Mouse (Mus musculus) right cerebral cortex, adult 18-20 months (tissue): ENCODE measurements around the gene Vapb.

ENCODE experiments used
- DNase-seq: peaks from one replicate; pipeline ENCODE4 v3.0.0; 2022; ENCODE audit warnings: mixed read lengths

Vapb gene

DNA sequence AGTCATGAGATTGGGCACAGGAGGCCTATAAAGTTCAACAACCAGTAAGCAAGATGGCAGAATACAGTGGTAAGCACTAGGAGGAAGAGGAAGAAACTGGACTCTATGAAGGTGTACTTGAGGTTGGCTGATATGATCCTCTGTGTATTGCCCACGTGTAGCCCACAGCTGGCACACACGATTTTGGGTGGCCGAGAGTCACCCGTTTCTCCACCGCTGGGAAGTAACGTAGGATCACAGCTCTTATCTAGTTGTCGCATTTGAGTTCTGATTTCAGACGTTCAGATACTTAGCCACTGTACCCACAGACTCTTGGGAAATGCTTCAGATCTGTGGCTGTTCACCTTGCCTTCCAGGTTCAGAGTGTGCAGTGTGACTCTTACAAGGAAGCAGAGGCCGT, 921 bp downstream of the Vapb start:
- DNase-seq = no peak

DNA sequence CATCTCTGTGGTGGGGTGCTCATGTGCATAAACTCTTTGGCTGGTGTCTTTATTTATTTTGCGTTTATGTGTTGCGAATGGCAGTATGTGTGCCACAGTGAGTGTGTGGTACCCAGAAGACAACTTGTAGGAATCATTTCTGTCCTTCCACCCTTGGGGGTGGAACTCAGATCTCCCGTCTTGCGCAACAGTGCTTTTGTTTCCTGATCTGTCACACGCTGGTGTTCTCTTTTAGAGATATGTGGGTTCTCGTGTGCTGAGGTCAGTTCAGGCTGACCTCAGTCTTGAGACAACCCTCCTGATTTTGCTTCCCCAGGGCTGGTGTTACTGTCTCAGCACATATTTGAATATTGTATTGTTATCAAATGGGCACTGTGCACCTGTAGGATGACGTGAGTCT, 1.8 kb downstream of the Vapb start:
- DNase-seq = no peak

DNA sequence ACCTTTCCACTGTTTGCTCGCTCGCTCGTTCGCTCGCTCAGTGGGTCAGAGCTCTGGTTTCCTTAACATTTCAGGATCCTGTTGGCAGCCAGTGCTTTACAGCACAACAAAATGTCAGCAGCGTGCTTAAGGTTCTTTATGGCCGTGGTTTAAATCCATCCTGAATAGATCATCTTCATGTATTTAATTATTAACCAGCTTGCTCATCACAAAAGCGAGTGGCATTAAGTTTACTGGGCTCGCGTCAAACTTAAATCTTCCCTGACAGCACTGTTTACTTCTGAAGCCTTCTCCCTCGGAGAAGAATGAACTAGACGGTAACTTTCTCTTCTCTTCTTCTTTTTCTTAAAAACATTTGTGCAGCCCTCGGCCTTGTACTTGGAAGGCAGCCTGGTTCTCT, 4.8 kb downstream of the Vapb start:
- DNase-seq = no peak

DNA sequence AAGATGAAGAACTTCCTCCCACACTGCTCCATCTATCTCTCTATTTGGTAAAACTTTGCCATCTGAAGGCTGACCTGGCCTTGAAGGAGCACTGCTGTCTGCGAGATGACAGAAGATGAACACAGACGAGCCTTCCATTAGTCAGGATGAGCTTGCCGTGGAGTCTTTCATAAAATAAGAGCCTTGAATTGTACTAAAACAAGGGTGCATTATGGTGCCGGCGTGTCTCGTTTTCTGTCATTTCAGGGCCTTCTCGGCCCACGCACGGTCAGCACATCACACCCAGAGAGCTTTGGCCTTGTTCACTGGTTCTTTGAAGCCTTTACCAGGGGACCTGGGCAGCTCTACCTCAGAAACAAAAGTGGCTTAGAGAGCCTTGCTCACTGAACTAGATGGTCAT, 5.4 kb downstream of the Vapb start:
- no peak for DNase-seq

- DNase-seq = no peak
Observed at GRCm38 (mm10) chr2:173744070-173744815, 6.9 kb downstream of the Vapb start.

- no peak for DNase-seq
Observed at GRCm38 (mm10) chr2:173748961-173749659, 11.8 kb downstream of the Vapb start.

DNA sequence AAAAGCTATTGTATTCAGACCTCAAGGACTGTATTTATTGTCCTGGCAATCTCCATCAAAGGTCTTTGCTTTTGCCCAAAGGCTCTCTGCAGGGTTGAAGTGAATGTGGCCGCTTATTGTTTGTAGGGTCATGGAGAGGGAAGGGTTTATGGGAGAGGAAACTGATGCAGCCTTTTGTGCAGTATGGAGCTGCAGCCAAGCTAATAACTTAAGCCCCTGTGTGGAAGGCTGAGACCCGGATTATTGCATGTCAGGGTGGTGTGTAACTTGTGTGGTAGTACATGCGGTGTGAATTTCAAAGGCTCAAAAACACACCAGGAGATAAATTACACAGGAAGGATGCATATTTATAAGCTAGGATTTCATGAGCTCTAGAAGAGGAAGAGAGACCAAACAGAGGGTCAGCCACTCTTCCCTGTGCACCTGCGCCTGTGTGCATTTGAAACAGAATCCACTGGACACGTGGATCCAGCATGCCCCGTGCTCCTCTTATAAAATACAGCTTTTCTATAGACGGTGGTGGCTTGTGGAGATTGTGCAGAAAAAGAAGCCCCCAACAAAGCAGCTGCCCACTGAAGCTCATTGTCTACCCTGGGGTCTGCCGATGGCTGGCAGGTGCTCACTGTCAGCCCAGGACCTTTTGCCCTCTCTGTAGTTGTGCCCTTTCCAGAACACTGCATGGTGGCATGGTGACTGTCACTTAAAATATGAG, 18.3 kb downstream of the Vapb start:
- DNase-seq = no peak

DNA sequence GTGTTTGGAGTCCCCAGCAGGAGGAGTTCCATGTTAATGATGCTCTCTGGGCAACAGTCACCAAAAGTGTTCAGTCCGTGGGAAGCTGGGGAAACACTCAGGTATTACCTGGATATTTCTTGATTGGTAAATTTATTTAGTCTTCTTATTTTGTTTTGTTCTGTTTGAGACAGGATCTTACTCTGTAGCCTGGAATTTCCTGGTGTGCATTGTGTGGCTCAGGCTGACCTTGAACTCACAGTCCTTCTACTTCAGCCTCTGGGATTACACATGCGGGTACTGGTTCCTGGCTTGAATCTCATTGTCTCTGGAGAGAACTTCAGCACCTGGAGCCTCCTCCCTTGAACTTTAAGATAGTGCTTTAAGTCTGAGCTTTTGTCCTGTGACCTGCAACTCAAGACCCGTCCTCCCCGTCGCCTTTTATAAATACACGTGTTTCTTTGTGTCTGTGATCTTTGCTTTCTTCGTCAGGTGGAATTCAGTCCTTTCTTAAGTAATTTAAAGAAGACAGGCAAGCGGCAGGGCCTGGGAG, 20.4 kb downstream of the Vapb start:
- no peak for DNase-seq

- no peak for DNase-seq
Observed at GRCm38 (mm10) chr2:173760607-173761006, 23.3 kb downstream of the Vapb start.

- no peak for DNase-seq
Observed at GRCm38 (mm10) chr2:173764629-173765028, 27.3 kb downstream of the Vapb start.

GRCm38 (mm10) chr2:173767959-173768595, 30.8 kb downstream of the Vapb start:
- no peak for DNase-seq

DNA sequence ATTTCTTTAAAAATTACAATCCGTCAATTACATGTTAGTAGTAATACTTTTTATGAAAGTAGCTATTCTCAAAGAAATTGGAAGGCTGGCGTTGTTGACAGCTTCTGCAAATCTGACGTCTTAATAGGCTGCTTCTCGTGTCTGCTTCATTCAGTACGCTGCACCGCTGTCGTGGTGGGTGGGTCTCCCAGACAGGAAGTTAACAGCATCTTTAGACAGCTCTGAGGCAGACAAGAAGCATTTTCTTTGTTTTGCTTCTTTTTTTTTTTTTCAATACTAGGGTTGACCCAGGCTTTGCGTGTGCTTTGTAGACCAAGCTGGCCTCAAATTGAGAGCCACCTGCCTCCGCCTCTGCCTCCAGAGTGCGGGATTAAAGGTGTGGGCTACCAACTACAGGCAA, 31.9 kb downstream of the Vapb start:
- no peak for DNase-seq

- no peak for DNase-seq
Observed at GRCm38 (mm10) chr2:173770620-173771019, 33.3 kb downstream of the Vapb start.

- DNase-seq = no peak
Observed at GRCm38 (mm10) chr2:173771706-173772105, 34.4 kb downstream of the Vapb start.

- no peak for DNase-seq
Observed at GRCm38 (mm10) chr2:173775556-173775955, 38.2 kb downstream of the Vapb start.

GRCm38 (mm10) chr2:173776108-173776507, 38.8 kb downstream of the Vapb start:
- DNase-seq = no peak

DNA sequence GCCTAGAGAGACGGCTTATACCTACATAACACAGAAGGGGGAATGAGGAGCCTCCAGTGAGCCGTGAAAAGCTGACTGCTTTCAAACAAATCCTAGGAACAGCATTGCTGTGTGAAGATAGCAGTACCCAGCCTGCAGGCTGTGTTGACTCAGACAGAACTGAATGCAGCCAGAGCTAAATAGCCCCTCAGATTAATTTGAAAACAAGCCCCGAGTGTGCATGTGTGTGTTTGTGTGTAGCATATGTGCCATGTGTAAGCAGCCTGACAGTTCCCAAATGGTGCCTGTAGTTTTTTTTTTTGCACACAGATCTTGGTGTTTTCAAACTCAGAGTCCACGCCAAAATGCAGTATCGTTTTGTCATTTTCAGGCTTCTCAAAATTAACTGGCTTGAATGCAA, 43.6 kb downstream of the Vapb start:
- DNase-seq = no peak

DNA sequence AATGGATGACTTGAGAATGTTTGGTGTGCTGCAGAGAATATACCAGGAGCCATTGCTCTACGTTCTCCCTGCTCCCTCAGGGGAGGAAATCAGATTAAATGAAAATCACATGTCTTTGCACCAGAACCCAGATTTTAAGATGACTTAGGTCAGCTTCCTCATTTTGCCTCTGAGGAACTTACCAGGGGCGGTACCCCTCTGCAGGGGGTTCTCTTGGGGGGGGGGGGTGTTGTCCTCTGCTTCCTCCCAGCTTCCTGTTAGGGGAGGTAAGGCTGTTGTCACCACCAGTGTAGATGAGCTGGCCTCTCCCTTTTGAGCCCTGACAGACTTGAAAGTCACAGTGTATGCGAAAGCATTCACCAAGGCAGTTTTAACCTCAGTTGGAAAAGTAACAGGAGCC, 47.1 kb downstream of the Vapb start:
- DNase-seq = no peak

- DNase-seq = no peak
Observed at GRCm38 (mm10) chr2:173784884-173785283, 47.6 kb downstream of the Vapb start.

DNA sequence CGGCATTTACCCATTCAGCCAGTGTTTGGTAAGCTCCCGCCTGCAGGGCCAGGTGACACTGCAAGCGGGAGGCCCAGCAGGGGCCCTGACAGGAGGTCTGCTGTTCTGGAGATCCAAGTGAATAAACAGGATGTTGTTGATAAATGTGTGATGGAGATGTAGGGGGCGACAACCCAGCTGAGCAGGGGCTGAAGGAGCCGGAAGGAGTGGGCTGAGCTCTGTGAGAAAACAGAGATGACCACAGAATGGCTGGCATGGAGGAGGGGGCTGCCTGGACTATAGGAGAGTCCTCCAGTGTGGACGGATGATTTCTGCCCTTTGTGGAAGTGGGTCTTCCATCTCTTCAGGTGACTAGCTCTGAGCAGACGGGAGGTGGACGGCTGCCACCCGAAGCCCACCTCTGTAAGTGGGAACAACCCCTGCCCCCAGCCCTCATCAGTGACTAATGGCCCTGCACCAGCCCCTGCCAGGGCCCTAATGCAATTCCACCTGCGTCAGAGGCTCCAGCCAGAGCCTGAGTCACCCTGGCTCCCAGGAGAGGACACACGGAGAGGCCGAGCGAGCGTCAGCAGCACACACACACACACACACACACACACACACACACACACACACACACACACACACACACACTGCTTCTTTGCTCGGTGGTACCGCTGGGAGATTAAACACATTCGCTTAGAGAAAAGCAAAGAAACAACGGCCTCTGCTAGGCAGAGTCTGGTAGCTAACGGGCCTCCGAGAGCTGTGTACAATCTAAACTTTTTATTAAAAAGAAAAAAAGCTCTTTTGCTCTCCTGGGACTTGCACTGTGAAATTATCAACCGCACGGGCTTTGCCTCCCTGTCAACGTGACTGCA, 52.9 kb downstream of the Vapb start:
- no peak for DNase-seq

GRCm38 (mm10) chr2:173791904-173792757, 54.8 kb downstream of the Vapb start:
- DNase-seq = no peak
